Mouse (Mus musculus) liver, embryonic 14.5 days (tissue): ENCODE results near the gene Them7. TPM values are rescaled to one million over a fixed set of nuclear protein-coding genes. Genes with fewer than 3 reads are reported as not detected.

Source experiments
- ATAC-seq: fragments of 200-750 bp; cut with Nextera tagmentation; 2 replicates; pipeline ENCODE4 v1.8.0; 2017; ENCODE audit warnings: moderate number of reproducible peaks, mild to moderate bottlenecking, moderate library complexity; ENCODE audit not compliant: insufficient read depth
- DNase-seq, 3 experiments: peaks; one replicate each; pipeline ENCODE4 v3.0.0-alpha.2; 2012 to 2013; ENCODE audit warnings: low read depth in 3 of 3, low spot score in 3 of 3
- H3K27ac ChIP-seq: fragments of 300-500 bp; sonication (generic); 2 replicates; pipeline ENCODE4 v1.5.1; 2014; ENCODE audit warnings: moderate library complexity, mild to moderate bottlenecking, control low read depth, inconsistent platforms
- H3K27me3 ChIP-seq: fragments of 300-500 bp; sonication (generic); 2 replicates; pipeline ENCODE4 v1.6.1; 2014; ENCODE audit warnings: mild to moderate bottlenecking, low read length, moderate library complexity; ENCODE audit not compliant: control insufficient read depth, insufficient read depth
- H3K36me3 ChIP-seq: fragments of 300-500 bp; sonication (generic); replicated peaks from 2 replicates; pipeline ENCODE4 v1.6.1; 2014; ENCODE audit warnings: low read depth; ENCODE audit not compliant: control insufficient read depth, insufficient read depth
- H3K4me1 ChIP-seq, 2 experiments: fragments of 200-500 bp in 1 of 2; fragments of 300-500 bp in 1 of 2; sonication (generic) in 1 of 2; replicated peaks; 2 replicates each; pipeline ENCODE4 v1.6.1; 2012 to 2014; ENCODE audit warnings: antibody characterized with exemption in 1 of 2, inconsistent platforms in 1 of 2, low read length in 1 of 2; ENCODE audit not compliant: control insufficient read depth in 2 of 2, insufficient read depth in 2 of 2
- H3K4me2 ChIP-seq: fragments of 300-500 bp; sonication (generic); 2 replicates; pipeline ENCODE4 v1.6.1; 2014; ENCODE audit warnings: low read depth, mild to moderate bottlenecking, control low read depth, moderate library complexity
- H3K4me3 ChIP-seq, 2 experiments: fragments of 200-500 bp in 1 of 2; fragments of 300-500 bp in 1 of 2; sonication (generic) in 1 of 2; 2 replicates each; pipeline ENCODE4 v1.5.1; 2012 to 2014; ENCODE audit warnings: low read depth in 2 of 2, low read length in 2 of 2, mild to moderate bottlenecking in 2 of 2, control low read depth in 1 of 2, inconsistent platforms in 1 of 2, moderate library complexity in 1 of 2; ENCODE audit not compliant: insufficient read depth in 1 of 2
- H3K9ac ChIP-seq: fragments of 300-500 bp; sonication (generic); replicated peaks from 2 replicates; pipeline ENCODE4 v1.6.1; 2014; ENCODE audit warnings: mild to moderate bottlenecking, control low read depth, moderate library complexity
- H3K9me3 ChIP-seq: fragments of 300-500 bp; sonication (generic); 2 replicates; pipeline ENCODE4 v1.6.1; 2016; ENCODE audit warnings: low read length, mixed read lengths; ENCODE audit not compliant: control insufficient read depth
- CTCF ChIP-seq: IDR thresholded peaks from 2 replicates; pipeline ENCODE4 v1.5.1; 2016; ENCODE audit warnings: antibody characterized with exemption, low read depth, control low read depth
- EP300 ChIP-seq: IDR thresholded peaks from 2 replicates; pipeline ENCODE4 v1.6.1; 2016; ENCODE audit warnings: antibody characterized with exemption, low read depth
- WGBS: fragments of 180-500 bp; shearing (Covaris S2); extraction: QIAGEN DNeasy Blood & Tissue Kit; methylation state at CpG from one replicate; pipeline ENCODE4 v1.1.7; 2014; ENCODE audit not compliant: insufficient replicate concordance; 5-methylcytosine and 5-hydroxymethylcytosine counted together
- polyA plus RNA-seq, 2 experiments: library from polyadenylated mRNA; depleted of rRNA in 1 of 2; stranded (reverse) in 1 of 2; unstranded in 1 of 2; fragments of >200 nt; fragmentation: Nextera tagmentation in 1 of 2; extraction: Ambion mirVana in 1 of 2; gene quantifications; 2 replicates each; pipeline versions ENCODE4 v1.2.1 to v1.2.3; 2012 to 2014

The Them7 gene
- polyA plus RNA-seq, 2 experiments, result 0.67 to 1.5 TPM

- no peak overlapping the region for H3K4me3 ChIP-seq
- H3K27me3 ChIP-seq, result no peaks in the 10 kb centered on the region
- H3K4me1 ChIP-seq, result no peaks in the 10 kb centered on the region
- no peak for TF ChIP-seq CTCF
- no peak for TF ChIP-seq EP300
- H3K9me3 ChIP-seq, result no peaks in the 10 kb centered on the region
- H3K9ac ChIP-seq, result no peak overlapping the region
- ATAC-seq (no peak), DNase-seq (no peak)
- WGBS, result 22% methylated on average over 7 of the region's 7 CpGs
- H3K4me2 ChIP-seq, result no peak overlapping the region
- H3K27ac ChIP-seq, result no peak overlapping the region
- H3K36me3 ChIP-seq, result no peaks in the 10 kb centered on the region
Measured at GRCm38 (mm10) chr2:105311991-105312390, 87.9 kb downstream of the Them7 start.

GRCm38 (mm10) chr2:105313077-105313476, 89.0 kb downstream of the Them7 start:
- H3K4me3 ChIP-seq, result no peak overlapping the region
- H3K9ac ChIP-seq, result no peak overlapping the region
- no peak overlapping the region for H3K4me2 ChIP-seq
- 26% methylated on average over 3 of the region's 3 CpGs for WGBS
- DNase-seq (no peak), ATAC-seq (no peak)
- no peaks in the 10 kb centered on the region for H3K9me3 ChIP-seq
- no peaks in the 10 kb centered on the region for H3K4me1 ChIP-seq
- H3K27ac ChIP-seq, result no peak overlapping the region
- no peaks in the 10 kb centered on the region for H3K27me3 ChIP-seq
- H3K36me3 ChIP-seq, result no peaks in the 10 kb centered on the region
- TF ChIP-seq CTCF, result no peak
- TF ChIP-seq EP300, result no peak

DNA sequence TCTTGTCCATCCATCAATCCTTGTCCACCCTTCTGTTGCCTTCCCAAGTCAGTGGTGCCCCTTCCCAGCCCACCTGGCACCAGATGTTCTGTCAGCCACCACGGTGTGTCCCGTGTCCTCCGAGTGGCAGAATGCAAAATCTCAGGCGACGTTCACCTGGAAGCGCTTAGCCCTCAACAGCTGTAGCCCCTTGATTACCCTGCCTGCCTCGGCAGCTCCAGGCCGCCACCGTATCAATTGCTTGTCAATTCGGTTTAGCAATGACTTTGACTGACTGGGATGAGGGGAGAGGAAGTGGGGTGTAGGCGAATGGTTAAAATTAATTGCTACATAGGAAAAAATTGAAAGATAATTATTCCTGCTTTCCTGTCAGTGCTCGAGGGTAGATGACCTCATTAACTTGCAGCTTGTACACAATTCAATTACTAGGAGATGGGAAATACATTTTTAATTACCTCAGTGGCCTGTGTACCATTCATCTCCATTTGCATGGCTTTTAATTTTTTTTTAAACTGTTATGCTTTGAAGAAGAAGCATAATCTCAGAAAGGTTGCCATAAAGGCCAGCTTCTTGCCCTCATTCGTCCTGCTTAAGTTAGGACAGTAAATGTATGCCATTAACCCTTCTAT, 93.5 kb downstream of the Them7 start:
- Histone ChIP-seq H3K9ac (no peak overlapping the region), H3K27me3 (no peaks in the 10 kb centered on the region), H3K36me3 (no peaks in the 10 kb centered on the region), H3K4me3 (no peak overlapping the region), H3K27ac (no peak overlapping the region), H3K4me1 (no peaks in the 10 kb centered on the region), H3K9me3 (no peaks in the 10 kb centered on the region), H3K4me2 (no peak overlapping the region)
- TF ChIP-seq CTCF, result no peak
- TF ChIP-seq EP300, result no peak
- ATAC-seq, result no peak
- WGBS, result 60% methylated on average over 13 of the region's 13 CpGs
- DNase-seq, result no peak

- Histone ChIP-seq H3K4me3 (no peak overlapping the region), H3K4me2 (no peak overlapping the region), H3K27ac (no peak overlapping the region), H3K9ac (no peak overlapping the region), H3K36me3 (no peaks in the 10 kb centered on the region), H3K4me1 (no peaks in the 10 kb centered on the region), H3K9me3 (no peaks in the 10 kb centered on the region), H3K27me3 (no peaks in the 10 kb centered on the region)
- 57% methylated on average over 5 of the region's 5 CpGs for WGBS
- TF ChIP-seq EP300, result no peak
- TF ChIP-seq CTCF, result no peak
- DNase-seq, result no peak
- ATAC-seq, result no peak
Measured at GRCm38 (mm10) chr2:105326067-105326466, 101.9 kb downstream of the Them7 start.

GRCm38 (mm10) chr2:105330024-105330423, 105.9 kb downstream of the Them7 start:
- TF ChIP-seq CTCF, result no peak
- TF ChIP-seq EP300, result no peak
- Histone ChIP-seq H3K36me3 (no peaks in the 10 kb centered on the region), H3K27ac (no peak overlapping the region), H3K27me3 (no peaks in the 10 kb centered on the region), H3K9me3 (no peaks in the 10 kb centered on the region), H3K9ac (no peak overlapping the region), H3K4me1 (no peaks in the 10 kb centered on the region), H3K4me3 (no peak overlapping the region), H3K4me2 (no peak overlapping the region)
- no peak for ATAC-seq
- DNase-seq, result no peak
- WGBS, result 80% methylated on average over 4 of the region's 4 CpGs
